Mouse (Mus musculus) left cerebral cortex, adult 18-20 months (tissue): Measurements from ENCODE around the gene Hectd2. TPM values are rescaled to one million over a fixed set of nuclear protein-coding genes. Genes with fewer than 3 reads are reported as not detected.

Experiments
- DNase-seq, 2 experiments: peaks; one replicate each; pipeline ENCODE4 v3.0.0; 2021 to 2022; ENCODE audit warnings: low spot score in 2 of 2, mixed read lengths in 1 of 2
- total RNA-seq, 2 experiments: library from RNA; stranded (reverse); gene quantifications; 2 replicates each; pipeline ENCODE4 v1.2.3; 2021

Gene Hectd2
- total RNA-seq, 2 experiments from 2014 or later, result 19.4 to 21.2 TPM

DNA sequence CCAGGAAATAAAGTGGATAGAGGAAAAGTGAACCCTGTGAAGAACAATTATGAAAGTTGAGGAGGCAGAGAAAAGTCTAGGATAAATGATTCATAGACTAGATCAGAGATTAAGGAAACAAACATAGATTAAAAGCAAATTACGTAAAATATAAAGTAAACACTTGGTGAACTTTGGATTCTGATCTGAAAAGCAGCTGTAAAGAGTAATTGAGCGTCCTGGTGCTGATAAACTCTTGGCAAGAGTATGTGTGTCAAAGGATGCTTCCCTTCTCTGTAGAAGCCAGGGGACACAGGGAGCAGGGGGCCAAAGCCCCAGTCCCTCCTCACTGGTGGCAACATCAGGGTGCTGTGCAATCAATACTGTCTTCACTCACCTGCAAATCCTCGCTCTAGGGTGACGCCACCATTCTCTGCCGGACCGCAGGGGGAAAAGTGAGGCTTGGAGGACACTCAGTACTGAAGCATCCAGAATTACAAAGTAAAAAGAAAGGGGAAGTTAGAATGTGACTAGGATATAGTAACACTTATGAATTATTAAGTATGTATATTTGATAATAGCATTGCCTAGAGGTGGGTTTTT lies 91.0 kb downstream of the Hectd2 start:
- no peak for DNase-seq

DNA sequence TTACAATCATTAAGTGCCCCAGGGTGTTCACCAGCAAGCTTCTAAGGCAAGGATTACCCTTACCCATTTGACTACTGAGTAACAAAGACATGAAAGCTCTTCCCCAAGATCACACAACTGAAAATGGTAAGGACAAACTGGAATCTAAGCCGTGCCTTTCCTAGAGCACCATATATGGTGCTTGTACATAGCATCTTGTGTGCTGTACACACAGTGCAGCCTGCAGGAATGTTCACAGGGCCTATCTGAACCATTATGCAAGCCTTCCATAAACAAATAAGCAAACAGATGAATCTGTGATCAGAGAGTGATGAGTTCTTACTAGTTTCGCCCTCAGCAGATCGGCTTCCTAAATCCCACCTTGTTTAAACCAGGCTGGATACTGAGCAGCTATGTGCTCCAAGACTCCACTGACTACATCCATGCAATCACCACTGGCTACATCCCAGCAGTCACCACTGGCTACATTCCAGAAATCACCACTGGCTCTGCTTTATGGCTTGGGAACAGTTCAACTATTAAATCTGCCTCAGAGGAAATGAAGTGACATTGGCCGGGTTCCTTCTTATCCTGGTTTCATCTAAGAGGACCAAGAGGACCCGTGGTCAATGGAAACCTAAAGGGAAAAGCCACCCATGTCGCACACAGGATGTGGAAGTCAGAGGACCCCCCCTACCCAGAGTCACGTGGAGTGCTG lies 91.8 kb downstream of the Hectd2 start:
- DNase-seq, result no peak

DNA sequence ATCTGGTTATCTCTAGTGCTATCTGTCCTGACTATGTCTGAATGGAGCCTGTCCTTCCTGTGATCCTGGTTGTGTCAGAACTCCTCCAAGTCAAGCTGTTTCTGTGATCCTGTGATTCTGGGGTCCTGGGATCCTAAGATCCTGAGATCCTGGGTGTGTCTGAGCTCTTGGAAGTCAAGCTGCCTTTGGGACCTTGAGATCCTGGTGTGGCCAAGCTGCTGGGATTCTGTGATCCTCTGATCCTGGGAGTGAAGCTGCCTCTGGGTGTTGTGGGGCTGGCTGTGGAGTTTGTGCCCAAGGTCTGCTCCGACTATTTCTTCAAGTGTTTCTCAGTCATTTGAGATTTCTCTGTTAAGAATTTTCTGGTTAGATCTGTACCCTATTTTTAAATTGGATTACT lies 98.2 kb downstream of the Hectd2 start:
- DNase-seq, result no peak

DNA sequence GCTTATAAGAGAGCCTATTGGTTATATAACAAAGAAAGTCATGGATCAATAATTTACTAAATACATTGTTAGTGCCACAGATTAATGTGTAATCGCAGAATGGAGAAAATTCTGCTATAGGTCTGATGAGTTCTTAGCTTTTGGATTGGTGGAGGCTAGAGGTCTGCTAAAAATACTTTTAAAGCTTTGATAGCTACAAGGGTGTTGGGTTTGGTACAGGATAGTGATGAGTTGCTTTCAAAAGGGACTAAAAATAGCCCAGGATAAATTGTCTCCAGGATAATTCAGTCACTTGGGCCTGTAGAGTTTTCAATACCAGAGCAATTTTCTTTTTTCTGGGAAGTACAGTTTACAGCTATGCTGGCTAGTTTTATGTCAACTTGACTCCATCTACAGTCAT lies 108.3 kb downstream of the Hectd2 start:
- DNase-seq, result no peak

DNA sequence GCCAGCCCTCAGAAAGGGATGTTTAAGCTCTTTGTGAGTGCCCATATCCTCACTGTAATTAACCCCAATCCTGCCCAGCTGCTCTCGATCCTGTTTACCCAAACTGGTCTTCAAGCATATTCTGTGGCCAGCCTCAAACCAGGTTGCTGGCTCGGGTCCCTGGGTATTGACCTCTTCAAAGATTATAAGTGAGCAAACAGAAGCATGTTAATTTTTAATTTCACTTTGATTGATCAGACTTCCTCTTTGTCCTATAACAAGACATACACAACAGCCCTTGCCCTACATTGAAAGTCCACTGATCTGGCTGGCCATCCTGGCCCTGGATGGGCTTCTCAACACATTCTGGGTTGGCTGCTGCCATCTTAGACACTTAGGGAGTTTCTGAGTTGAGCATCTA lies 109.5 kb downstream of the Hectd2 start:
- no peak for DNase-seq

DNA sequence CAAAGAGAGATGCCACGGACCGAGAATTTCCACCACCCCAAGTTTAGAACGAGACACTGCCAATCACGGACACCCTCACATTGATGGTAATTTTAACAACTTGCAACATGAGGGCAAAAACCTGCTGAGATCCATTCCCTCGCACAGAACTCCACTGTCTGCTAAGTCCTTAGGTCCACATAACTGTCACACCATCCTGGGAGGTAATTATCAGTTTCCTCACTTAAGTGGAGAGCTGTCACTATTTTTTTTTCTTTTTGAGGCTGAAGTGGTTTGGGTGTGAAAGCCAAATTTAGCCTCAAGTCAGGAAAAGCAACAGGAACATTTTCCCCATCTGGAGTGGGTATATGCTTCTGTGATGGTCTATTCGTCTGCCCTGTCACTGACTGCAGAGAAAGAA lies 110.0 kb downstream of the Hectd2 start:
- no peak for DNase-seq

DNA sequence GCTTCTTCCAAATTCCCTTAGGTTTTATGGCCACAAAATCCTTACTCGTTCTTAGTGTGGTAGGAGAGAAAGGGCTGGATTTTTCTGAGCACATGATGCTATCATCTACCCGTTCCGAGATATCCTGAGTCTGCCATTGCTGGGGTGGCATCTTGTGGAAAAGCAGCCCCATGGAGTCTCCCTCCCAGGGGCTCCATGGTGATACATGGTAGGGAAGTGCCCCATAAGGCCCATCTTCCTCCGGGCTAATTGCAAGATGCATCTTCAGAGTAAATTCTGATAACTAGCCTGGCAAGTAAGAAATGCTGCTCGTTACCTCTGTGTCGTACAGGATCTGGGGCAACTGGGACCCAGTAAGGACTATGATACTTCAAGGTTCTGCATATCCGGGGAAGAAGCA lies 110.8 kb downstream of the Hectd2 start:
- no peak for DNase-seq

DNA sequence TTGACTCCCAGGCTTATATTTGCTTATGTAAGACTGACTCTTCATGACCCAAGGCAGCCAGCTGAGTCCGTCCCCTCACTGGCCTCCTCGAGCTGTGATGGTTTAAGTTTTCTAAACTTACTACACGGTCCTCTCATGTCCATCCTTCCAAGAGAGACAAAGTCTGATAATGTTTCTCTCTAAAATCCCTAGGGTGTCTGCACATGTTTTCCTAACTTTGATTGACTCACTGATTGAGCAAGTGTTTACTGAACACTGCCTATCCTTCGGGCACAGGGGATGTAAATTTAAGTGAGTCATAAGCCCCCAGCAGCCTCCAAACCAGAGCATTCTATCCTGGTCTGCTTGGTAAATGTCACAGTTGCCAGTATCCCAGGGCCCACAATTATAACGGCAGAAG lies 111.2 kb downstream of the Hectd2 start:
- no peak for DNase-seq

DNA sequence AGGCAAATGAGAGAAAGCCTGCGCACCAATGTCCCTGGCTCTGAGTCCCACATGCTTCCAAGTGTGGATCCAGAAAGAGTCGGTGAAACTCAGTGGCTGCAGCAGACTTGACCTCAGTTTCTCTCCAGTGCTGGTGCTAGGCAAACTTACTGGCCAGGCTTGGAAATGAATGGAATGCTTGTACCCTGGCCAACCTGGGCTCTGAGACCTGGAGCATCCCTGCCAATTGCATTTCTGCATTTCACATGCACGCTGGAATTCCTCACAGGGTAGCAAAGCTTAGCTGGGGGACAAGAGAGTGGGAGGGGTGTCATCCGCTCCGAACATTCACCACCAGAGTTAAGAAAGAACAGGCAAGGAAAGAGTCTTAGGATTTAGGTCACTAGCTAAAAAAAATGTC lies 112.0 kb downstream of the Hectd2 start:
- no peak for DNase-seq

DNA sequence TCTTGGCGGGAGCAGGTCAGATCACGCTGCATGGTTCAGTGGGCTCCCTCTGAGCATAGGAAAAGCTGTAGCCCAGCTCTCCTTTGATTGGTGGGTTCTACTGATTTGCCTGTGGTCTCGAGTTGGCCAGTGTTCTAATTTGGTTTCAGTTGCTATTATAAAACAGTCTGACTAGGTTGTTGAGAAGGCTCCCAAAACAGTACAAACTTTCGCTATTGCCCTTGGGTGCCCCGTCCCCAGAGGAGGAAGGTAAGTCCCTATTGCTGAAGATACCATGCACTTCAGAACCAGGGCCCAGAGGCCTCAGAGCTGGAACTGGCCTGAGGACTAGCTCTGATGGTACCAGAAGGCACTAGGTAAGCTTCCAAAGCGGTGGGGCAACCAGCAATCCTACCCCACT lies 112.9 kb downstream of the Hectd2 start:
- no peak for DNase-seq

DNA sequence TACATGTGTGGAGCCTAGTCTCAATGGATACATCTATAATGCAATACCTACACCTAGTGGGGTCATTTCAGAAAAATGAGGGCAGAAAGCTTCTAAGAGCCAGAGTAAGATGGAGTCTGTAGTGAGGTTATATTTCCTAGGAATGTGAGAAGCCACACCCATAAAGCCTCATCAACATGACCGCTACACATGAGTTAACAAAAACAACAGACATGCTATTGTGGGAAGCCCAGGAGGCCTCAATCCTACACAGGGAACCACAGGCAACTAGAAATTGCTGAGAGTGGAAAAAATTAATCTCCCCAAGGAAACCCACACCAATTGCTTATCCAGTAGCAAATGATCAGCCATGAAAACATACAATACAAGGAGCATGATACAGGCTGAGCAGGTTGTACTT lies 113.7 kb downstream of the Hectd2 start:
- no peak for DNase-seq

DNA sequence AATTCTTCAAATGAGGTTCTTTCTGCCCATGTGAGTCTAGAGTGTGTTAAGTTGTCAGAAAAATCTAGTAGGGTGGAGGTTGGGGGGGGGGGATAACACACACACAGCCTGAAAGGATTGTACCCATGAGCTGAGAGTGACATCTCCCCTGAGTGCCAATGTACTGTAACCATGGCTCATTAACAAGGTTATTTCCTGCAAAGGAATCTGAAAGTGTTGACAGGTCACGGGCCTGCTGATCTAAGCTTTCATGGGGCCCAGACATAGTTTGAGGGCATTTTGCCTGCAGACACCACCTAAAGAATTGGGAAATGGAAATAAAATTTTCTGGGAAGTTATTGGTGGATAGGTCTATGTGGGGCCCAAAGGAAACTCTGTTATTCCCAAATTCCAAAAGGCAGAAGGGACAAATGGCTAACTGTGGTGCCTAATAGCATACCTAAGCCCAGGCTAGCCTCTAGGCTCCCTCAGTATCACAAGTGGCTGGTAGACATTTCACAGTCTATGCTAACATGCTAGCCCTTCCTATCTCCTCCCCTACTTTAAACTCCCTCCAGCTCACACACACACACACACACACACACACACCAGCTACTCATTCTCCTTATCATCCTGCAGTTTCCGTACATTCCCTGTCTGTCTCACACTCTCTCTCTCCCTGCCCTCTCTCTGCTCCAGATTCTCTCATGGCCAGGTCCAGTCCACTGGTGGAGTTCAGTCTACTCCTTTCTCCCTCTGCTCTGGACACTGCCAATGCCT lies 114.6 kb downstream of the Hectd2 start:
- no peak for DNase-seq

DNA sequence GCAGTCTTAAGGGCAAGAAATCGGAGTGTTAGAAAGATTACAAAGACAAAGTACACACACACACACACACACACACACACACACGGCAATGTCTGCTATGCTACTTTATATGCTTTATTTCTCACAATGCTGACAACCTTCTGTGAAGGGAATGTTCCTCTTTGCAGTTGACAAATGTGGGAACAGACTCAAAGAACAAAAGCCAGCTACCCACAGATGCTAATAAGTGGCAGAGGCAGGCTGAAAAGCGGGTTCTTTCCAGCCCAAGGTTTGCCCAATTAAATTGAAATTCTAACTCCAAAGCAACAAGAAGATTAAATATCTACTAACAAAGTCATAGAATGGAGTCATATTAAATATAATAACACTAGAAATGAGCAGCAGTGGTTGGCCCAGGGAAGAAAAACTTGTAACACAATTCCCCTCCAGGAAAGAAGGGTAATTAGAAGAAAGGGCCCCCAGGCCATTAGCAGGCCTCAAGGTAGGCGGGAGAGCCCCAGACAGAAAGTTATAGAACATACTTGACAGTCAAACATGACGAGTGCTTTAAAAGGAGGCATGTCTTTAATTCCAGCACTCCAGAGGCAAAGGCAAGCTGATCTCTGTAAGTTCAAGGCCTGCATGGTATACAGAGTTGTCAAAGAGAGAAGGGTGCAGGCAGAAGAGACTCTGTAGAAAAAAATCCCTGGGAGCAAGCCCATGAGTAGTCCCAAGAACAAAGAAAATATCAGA lies 115.4 kb downstream of the Hectd2 start:
- DNase-seq, result no peak

Other genes starting within 250 kb of the Hectd2 start
- 10 to 100 TPM; 30.8 to 31.9 TPM for gene Pcgf5, start 206.3 kb upstream of the Hectd2 start, total RNA-seq
- gene Ppp1r3c, start 182.0 kb downstream of the Hectd2 start, total RNA-seq, result 10 to 100 TPM; 48.8 to 61.9 TPM